Mouse (Mus musculus): ENCODE measurements at regions not wholly inside any gene's neighbourhood (a gene's known extent, or its start where the extent isn't known, plus 50 kb on each side); places are given as distances from the start of the nearest gene placed in this dataset.

- TF ChIP-seq CTCF (IDR thresholded peaks at IDR 0.05; ENCODE audit: low read depth), result no peak
- TF ChIP-seq EP300 (IDR thresholded peaks at IDR 0.05; ENCODE audit: low read depth), result no peak
Observed at GRCm38 (mm10) chr15:93910158-93910557, 314.5 kb upstream of the Prickle1 start.
